Mouse (Mus musculus) bone marrow, adult 2 months (tissue): ENCODE data around the gene Bicra.

Experiments
- CTCF ChIP-seq: fragments of 200-500 bp; IDR thresholded peaks from 2 replicates; pipeline ENCODE4 v1.5.1; 2011; ENCODE audit warnings: low read length, control low read depth; ENCODE audit not compliant: control insufficient read depth, insufficient read depth
- POLR2A ChIP-seq: fragments of 200-500 bp; IDR thresholded peaks from 2 replicates; pipeline ENCODE4 v1.6.1; 2011; ENCODE audit warnings: low read depth, mild to moderate bottlenecking, control low read depth, low read length, borderline replicate concordance; ENCODE audit not compliant: control insufficient read depth

- TF ChIP-seq CTCF (no peak), POLR2A (no peak)
Observed at GRCm38 (mm10) chr7:15962311-15963288, 85.1 kb downstream of the Bicra start.
